Mouse (Mus musculus) gastrocnemius, postnatal 14 days (tissue): Measurements from ENCODE around the gene Vmn2r85. TPM values are rescaled to one million over a fixed set of nuclear protein-coding genes. Genes with fewer than 3 reads are reported as not detected.

ENCODE experiments used
- total RNA-seq, 2 experiments: library from RNA; stranded (reverse); gene quantifications; 2 replicates each; pipeline ENCODE4 v1.2.3; 2021

The Vmn2r85 gene
- total RNA-seq, 2 experiments from 2014 or later, result not detected

Other genes starting within 250 kb of the Vmn2r85 start
- gene Olfr826, start 245.5 kb downstream of the Vmn2r85 start, total RNA-seq, result not detected
- gene Olfr827, start 215.3 kb downstream of the Vmn2r85 start, total RNA-seq, result not detected
- gene Neurod4, start 149.5 kb downstream of the Vmn2r85 start, total RNA-seq, result not detected
- under 1 TPM; 0.53 to 0.55 TPM for gene Tespa1, start 106.8 kb downstream of the Vmn2r85 start, total RNA-seq
- gene Vmn2r84, start 35.4 kb downstream of the Vmn2r85 start, total RNA-seq, result not detected
- gene Vmn2r86, start 26.3 kb upstream of the Vmn2r85 start, total RNA-seq, result not detected
- gene Vmn2r87, start 67.7 kb upstream of the Vmn2r85 start, total RNA-seq, result not detected